8 mouse cellular contexts compared by ENCODE assay signal in the genomic region with DNA sequence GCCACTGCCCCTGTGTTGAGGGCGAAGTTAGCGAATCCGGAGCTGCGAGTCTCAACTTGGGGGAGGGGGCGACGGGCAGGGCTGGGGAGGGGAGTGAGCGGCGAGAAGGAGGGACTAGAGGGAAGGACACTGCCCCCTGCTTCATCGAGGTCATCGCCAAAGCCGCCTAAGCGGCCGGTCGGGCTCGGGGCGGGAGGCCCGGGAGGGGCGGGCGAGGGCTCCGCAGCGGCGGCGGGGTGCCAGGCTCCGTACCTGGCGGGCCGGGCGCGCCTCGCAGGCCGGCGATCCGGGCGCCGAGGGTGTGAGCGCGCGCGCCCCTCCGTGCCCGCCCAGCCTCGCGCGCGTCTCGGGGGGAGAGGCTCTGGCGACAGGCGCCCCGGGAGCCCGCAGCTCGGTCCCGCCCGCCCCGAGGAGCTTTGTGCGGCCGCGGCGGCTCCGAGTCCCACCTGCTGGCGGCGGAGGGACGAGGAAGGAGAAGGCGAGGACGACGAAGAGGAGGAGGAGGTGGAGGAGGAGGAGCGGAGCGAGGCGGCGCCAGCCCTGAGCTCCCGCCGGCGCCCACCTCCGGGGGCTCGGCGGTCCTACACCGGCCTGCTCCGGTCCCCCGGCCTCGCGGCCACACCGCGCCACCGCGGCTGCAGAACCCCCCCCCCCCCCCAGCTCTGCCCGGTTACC. TPM values are rescaled to one million over a fixed set of nuclear protein-coding genes. Genes with fewer than 3 reads are reported as not detected.
DNase-seq lines count a peak whose midpoint lies in the region; ATAC-seq lines count a peak whose summit lies in the region.

Grip1 (plus strand) TSS at position 400 of the 675 bp plus-strand sequence.

- under 1% methylated on average over 52 of the region's 84 CpGs for WGBS in forebrain, embryonic 15.5 days
- WGBS in limb, embryonic 12.5 days, result under 1% methylated on average over 46 of the region's 84 CpGs
- under 1% methylated on average over 44 of the region's 84 CpGs for WGBS in midbrain, embryonic 15.5 days

- peaks cover 21% of the 10 kb centered on the region for H3K4me1 ChIP-seq in forebrain, embryonic 15.5 days
- H3K4me1 ChIP-seq in limb, embryonic 12.5 days (replicated peaks), result peaks cover 18% of the 10 kb centered on the region
- peaks cover 16% of the 10 kb centered on the region for H3K4me1 ChIP-seq in midbrain, embryonic 15.5 days

- H3K27ac ChIP-seq in forebrain, embryonic 15.5 days (replicated peaks), result peak within 1 kb of the TSS; percentile 90
- peak within 1 kb of the TSS; percentile 86 for H3K27ac ChIP-seq in limb, embryonic 12.5 days
- H3K27ac ChIP-seq in midbrain, embryonic 15.5 days, result peak within 1 kb of the TSS; percentile 84

- H3K36me3 ChIP-seq in forebrain, embryonic 15.5 days, result no peaks in the 10 kb centered on the region
- no peaks in the 10 kb centered on the region for H3K36me3 ChIP-seq in limb, embryonic 12.5 days
- H3K36me3 ChIP-seq in midbrain, embryonic 15.5 days (replicated peaks), result no peaks in the 10 kb centered on the region

- H3K4me2 ChIP-seq in forebrain, embryonic 15.5 days (replicated peaks), result peak within 1 kb of the TSS; percentile 98
- peak within 1 kb of the TSS; percentile 91 for H3K4me2 ChIP-seq in limb, embryonic 12.5 days
- H3K4me2 ChIP-seq in midbrain, embryonic 15.5 days, result peak within 1 kb of the TSS; percentile 85

- H3K4me3 ChIP-seq in forebrain, embryonic 15.5 days, result peak within 1 kb of the TSS; percentile 90
- peak within 1 kb of the TSS; percentile 73 for H3K4me3 ChIP-seq in limb, embryonic 12.5 days (replicated peaks)
- H3K4me3 ChIP-seq in midbrain, embryonic 15.5 days, result peak within 1 kb of the TSS; percentile 57

- no peaks in the 10 kb centered on the region for H3K9me3 ChIP-seq in forebrain, embryonic 15.5 days
- H3K9me3 ChIP-seq in limb, embryonic 12.5 days, result no peaks in the 10 kb centered on the region
- H3K9me3 ChIP-seq in midbrain, embryonic 15.5 days, result no peaks in the 10 kb centered on the region

- peak; percentile 10 for DNase-seq in layer of hippocampus, adult 11-12 months (ENCODE audit: low spot score)
- DNase-seq in layer of hippocampus, adult 9-10 months (ENCODE audit: low spot score), result no peak
- DNase-seq in cerebellum, adult 11 months, result peak; percentile 8
- DNase-seq in kidney, adult 11 months, result peak; percentile 9
- DNase-seq in urinary bladder, postnatal 25 days (ENCODE audit: low spot score), result peak; percentile 15

- H3K9ac ChIP-seq in forebrain, embryonic 15.5 days (replicated peaks), result peak within 1 kb of the TSS; percentile 79
- H3K9ac ChIP-seq in limb, embryonic 12.5 days (replicated peaks), result peak within 1 kb of the TSS; percentile 84
- peak within 1 kb of the TSS; percentile 59 for H3K9ac ChIP-seq in midbrain, embryonic 15.5 days

- no peaks in the 10 kb centered on the region for H3K27me3 ChIP-seq in forebrain, embryonic 15.5 days
- peaks cover 15% of the 10 kb centered on the region for H3K27me3 ChIP-seq in limb, embryonic 12.5 days
- H3K27me3 ChIP-seq in midbrain, embryonic 15.5 days (replicated peaks), result no peaks in the 10 kb centered on the region; the same call in 1 of the 2 replicates

- ATAC-seq in forebrain, embryonic 15.5 days (replicated peaks), result peak; percentile 92
- ATAC-seq in limb, embryonic 12.5 days (ENCODE audit: insufficient number of reproducible peaks, insufficient read depth, low FRiP score, low TSS enrichment, low read depth), result peak; percentile 82
- peak; percentile 91 for ATAC-seq in midbrain, embryonic 15.5 days (replicated peaks)

RNA-seq across cellular contexts. Expression of gene Grip1, which starts in this region (rescaled TPM):
- 19.1 and 19.2 TPM in 2 replicates for polyA plus RNA-seq in forebrain, embryonic 15.5 days (2015; fragmentation: Nextera tagmentation; extraction: Ambion mirVana)
- polyA plus RNA-seq in limb, embryonic 12.5 days (2016; fragmentation: Nextera tagmentation; extraction: Ambion mirVana), result 4.9 and 5.0 TPM in 2 replicates
- 17.4 and 19.0 TPM in 2 replicates for polyA plus RNA-seq in midbrain, embryonic 15.5 days (2015; fragmentation: Nextera tagmentation; extraction: Ambion mirVana)
